Mouse (Mus musculus) hindbrain, embryonic 14.5 days (tissue): ENCODE results near the gene Arhgef19. TPM values are rescaled to one million over a fixed set of nuclear protein-coding genes. Genes with fewer than 3 reads are reported as not detected.

Experiments
- ATAC-seq: fragments of 200-750 bp; cut with Nextera tagmentation; 2 replicates; pipeline ENCODE4 v1.8.0; 2017; ENCODE audit warnings: moderate number of reproducible peaks, mild to moderate bottlenecking, moderate TSS enrichment, moderate library complexity; ENCODE audit not compliant: low FRiP score
- DNase-seq: peaks from one replicate; pipeline ENCODE4 v3.0.0-alpha.2; 2015; ENCODE audit warnings: low spot score
- H3K27ac ChIP-seq: fragments of 300-500 bp; sonication (generic); 2 replicates; pipeline ENCODE4 v1.5.1; 2014; ENCODE audit warnings: mild to moderate bottlenecking, moderate library complexity
- H3K27me3 ChIP-seq: fragments of 300-500 bp; sonication (generic); 2 replicates; pipeline ENCODE4 v1.6.1; 2014; ENCODE audit warnings: mild to moderate bottlenecking, low read length, mixed read lengths; ENCODE audit not compliant: control insufficient read depth, insufficient read depth
- H3K36me3 ChIP-seq: fragments of 300-500 bp; sonication (generic); replicated peaks from 2 replicates; pipeline ENCODE4 v1.6.1; 2014; ENCODE audit not compliant: control insufficient read depth, insufficient read depth
- H3K4me1 ChIP-seq: fragments of 300-500 bp; sonication (generic); replicated peaks from 2 replicates; pipeline ENCODE4 v1.6.1; 2014; ENCODE audit warnings: antibody characterized with exemption, low read length, mixed read lengths; ENCODE audit not compliant: control insufficient read depth, insufficient read depth
- H3K4me2 ChIP-seq: fragments of 300-500 bp; sonication (generic); replicated peaks from 2 replicates; pipeline ENCODE4 v1.6.1; 2014; ENCODE audit warnings: mild to moderate bottlenecking, moderate library complexity
- H3K4me3 ChIP-seq: fragments of 300-500 bp; sonication (generic); replicated peaks from 2 replicates; pipeline ENCODE4 v1.5.1; 2014; ENCODE audit warnings: mild to moderate bottlenecking, low read length
- H3K9ac ChIP-seq: fragments of 300-500 bp; sonication (generic); 2 replicates; pipeline ENCODE4 v1.6.1; 2014
- H3K9me3 ChIP-seq: fragments of 300-500 bp; sonication (generic); 2 replicates; pipeline ENCODE4 v1.6.1; 2016; ENCODE audit warnings: low read length; ENCODE audit not compliant: control insufficient read depth
- WGBS: fragments of 180-500 bp; shearing (Covaris S2); extraction: QIAGEN DNeasy Blood & Tissue Kit; methylation state at CpG from one replicate; pipeline ENCODE4 v1.1.7; 2014; 5-methylcytosine and 5-hydroxymethylcytosine counted together
- polyA plus RNA-seq: library from polyadenylated mRNA; unstranded; fragments of >200 nt; fragmentation: Nextera tagmentation; extraction: Ambion mirVana; gene quantifications from 2 replicates; pipeline ENCODE4 v1.2.1, GENCODE M21; 2014

Arhgef19 gene
- polyA plus RNA-seq, 1 experiment from 2014 or later, result 0.78 TPM

- Histone ChIP-seq H3K27ac (peak overlapping the region; percentile 68), H3K9ac (no peak overlapping the region), H3K27me3 (no peaks in the 10 kb centered on the region), H3K4me2 (peak overlapping the region; percentile 51), H3K9me3 (no peaks in the 10 kb centered on the region), H3K4me3 (peak overlapping the region; percentile 36), H3K36me3 (no peaks in the 10 kb centered on the region), H3K4me1 (peaks cover 14% of the 10 kb centered on the region)
- peak; percentile 41; the same call in 1 of the 2 replicates for ATAC-seq
- 69% methylated on average over 14 of the region's 14 CpGs for WGBS
- DNase-seq, result no peak
Observed at GRCm38 (mm10) chr4:141210524-141211219, 28.6 kb upstream of the Arhgef19 start.

GRCm38 (mm10) chr4:141211646-141212045, 27.7 kb upstream of the Arhgef19 start:
- Histone ChIP-seq H3K4me2 (no peak overlapping the region), H3K27me3 (no peaks in the 10 kb centered on the region), H3K4me3 (no peak overlapping the region), H3K9ac (no peak overlapping the region), H3K4me1 (peaks cover 14% of the 10 kb centered on the region), H3K36me3 (no peaks in the 10 kb centered on the region), H3K9me3 (no peaks in the 10 kb centered on the region), H3K27ac (no peak overlapping the region)
- no peak for ATAC-seq
- DNase-seq, result no peak
- WGBS, result 93% methylated on average over 4 of the region's 4 CpGs

GRCm38 (mm10) chr4:141212892-141213291, 26.4 kb upstream of the Arhgef19 start:
- peak overlapping the region; percentile 88 for H3K4me2 ChIP-seq
- H3K27me3 ChIP-seq, result no peaks in the 10 kb centered on the region
- peaks cover 14% of the 10 kb centered on the region for H3K4me1 ChIP-seq
- no peaks in the 10 kb centered on the region for H3K9me3 ChIP-seq
- ATAC-seq (0 out of 2 replicates have a peak, but pooled peaks have one; percentile 6), DNase-seq (no peak)
- H3K36me3 ChIP-seq, result no peaks in the 10 kb centered on the region
- no peak overlapping the region for H3K4me3 ChIP-seq
- 69% methylated on average over 9 of the region's 9 CpGs for WGBS
- no peak overlapping the region for H3K9ac ChIP-seq
- no peak overlapping the region for H3K27ac ChIP-seq

GRCm38 (mm10) chr4:141213342-141213741, 26.0 kb upstream of the Arhgef19 start:
- 35% methylated on average over 2 of the region's 2 CpGs for WGBS
- Histone ChIP-seq H3K4me2 (peak overlapping the region; percentile 88), H3K4me1 (peaks cover 14% of the 10 kb centered on the region), H3K36me3 (no peaks in the 10 kb centered on the region), H3K27me3 (no peaks in the 10 kb centered on the region), H3K4me3 (peak overlapping the region; percentile 51), H3K9ac (peak overlapping the region; percentile 60; the same call in 1 of the 2 replicates), H3K27ac (peak overlapping the region; percentile 76), H3K9me3 (no peaks in the 10 kb centered on the region)
- ATAC-seq (0 out of 2 replicates have a peak, but pooled peaks have one; percentile 28), DNase-seq (no peak)

GRCm38 (mm10) chr4:141213770-141214336, 25.4 kb upstream of the Arhgef19 start, which contains the start of gene Rsg1:
Rsg1 (plus strand) TSS chr4:141213956.
- H3K4me3 ChIP-seq, result peak within 1 kb of the TSS; percentile 51
- H3K27me3 ChIP-seq, result no peaks in the 10 kb centered on the region
- peak within 1 kb of the TSS; percentile 60 for H3K9ac ChIP-seq
- peaks cover 14% of the 10 kb centered on the region for H3K4me1 ChIP-seq
- no peaks in the 10 kb centered on the region for H3K9me3 ChIP-seq
- peak within 1 kb of the TSS; percentile 76 for H3K27ac ChIP-seq
- H3K4me2 ChIP-seq, result peak within 1 kb of the TSS; percentile 88
- peak; percentile 99 for DNase-seq
- 0% methylated on average over 24 of the region's 24 CpGs for WGBS
- no peaks in the 10 kb centered on the region for H3K36me3 ChIP-seq
- ATAC-seq, result peak; percentile 78

- peak; percentile 49 for ATAC-seq
- H3K36me3 ChIP-seq, result no peaks in the 10 kb centered on the region
- peaks cover 14% of the 10 kb centered on the region for H3K4me1 ChIP-seq
- H3K4me2 ChIP-seq, result peak overlapping the region; percentile 88
- no peak for DNase-seq
- 2% methylated on average over 16 of the region's 16 CpGs for WGBS
- no peaks in the 10 kb centered on the region for H3K9me3 ChIP-seq
- H3K9ac ChIP-seq, result peak overlapping the region; percentile 60
- H3K27ac ChIP-seq, result no peak overlapping the region
- no peaks in the 10 kb centered on the region for H3K27me3 ChIP-seq
- peak overlapping the region; percentile 51 for H3K4me3 ChIP-seq
Observed at GRCm38 (mm10) chr4:141214337-141214851, 24.9 kb upstream of the Arhgef19 start.

GRCm38 (mm10) chr4:141219583-141220213, 19.6 kb upstream of the Arhgef19 start:
- Histone ChIP-seq H3K27ac (no peak overlapping the region), H3K36me3 (no peaks in the 10 kb centered on the region; the same call in 1 of the 2 replicates), H3K9ac (no peak overlapping the region), H3K4me1 (peaks cover 2% of the 10 kb centered on the region; the same call in 1 of the 2 replicates), H3K4me2 (no peak overlapping the region), H3K27me3 (no peaks in the 10 kb centered on the region), H3K9me3 (no peaks in the 10 kb centered on the region), H3K4me3 (no peak overlapping the region)
- no peak for DNase-seq
- no peak for ATAC-seq
- 79% methylated on average over 20 of the region's 20 CpGs for WGBS

GRCm38 (mm10) chr4:141221848-141222247, 17.5 kb upstream of the Arhgef19 start:
- 80% methylated on average over 2 of the region's 2 CpGs for WGBS
- no peak overlapping the region for H3K4me3 ChIP-seq

GRCm38 (mm10) chr4:141222752-141223151, 16.5 kb upstream of the Arhgef19 start:
- no peaks in the 10 kb centered on the region; the same call in 1 of the 2 replicates for H3K36me3 ChIP-seq
- no peak overlapping the region for H3K27ac ChIP-seq
- no peaks in the 10 kb centered on the region for H3K27me3 ChIP-seq
- 88% methylated on average over 5 of the region's 5 CpGs for WGBS
- ATAC-seq (no peak), DNase-seq (no peak)
- no peak overlapping the region for H3K4me2 ChIP-seq
- H3K4me3 ChIP-seq, result no peak overlapping the region
- H3K9me3 ChIP-seq, result no peaks in the 10 kb centered on the region
- no peaks in the 10 kb centered on the region for H3K4me1 ChIP-seq
- no peak overlapping the region for H3K9ac ChIP-seq

More at GRCm38 (mm10) chr4:141221848-141222247, 17.5 kb upstream of the Arhgef19 start:
- Histone ChIP-seq H3K9me3 (no peaks in the 10 kb centered on the region), H3K27me3 (no peaks in the 10 kb centered on the region), H3K27ac (no peak overlapping the region), H3K36me3 (no peaks in the 10 kb centered on the region; the same call in 1 of the 2 replicates), H3K4me1 (no peaks in the 10 kb centered on the region), H3K9ac (no peak overlapping the region), H3K4me2 (no peak overlapping the region)
- DNase-seq (no peak), ATAC-seq (no peak)
